Mouse (Mus musculus) forebrain, embryonic 11.5 days (tissue): ENCODE results near the gene Cmya5. TPM values are rescaled to one million over a fixed set of nuclear protein-coding genes. Genes with fewer than 3 reads are reported as not detected.

Source experiments
- ATAC-seq: fragments of 200-750 bp; cut with Nextera tagmentation; replicated peaks from 2 replicates; pipeline ENCODE4 v1.8.0; 2017; ENCODE audit warnings: moderate TSS enrichment; ENCODE audit not compliant: low FRiP score
- DNase-seq: peaks from one replicate; pipeline ENCODE4 v3.0.0-alpha.2; 2017; ENCODE audit warnings: low spot score
- H3K27ac ChIP-seq: fragments of 300-500 bp; sonication (generic); 2 replicates; pipeline ENCODE4 v1.5.1; 2014; ENCODE audit warnings: low read depth, low read length
- H3K27me3 ChIP-seq: fragments of 300-500 bp; sonication (generic); 2 replicates; pipeline ENCODE4 v1.6.1; 2014; ENCODE audit warnings: mild to moderate bottlenecking, low read length, mixed read lengths; ENCODE audit not compliant: control insufficient read depth, insufficient read depth
- H3K36me3 ChIP-seq: fragments of 300-500 bp; sonication (generic); 2 replicates; pipeline ENCODE4 v1.6.1; 2014; ENCODE audit warnings: mild to moderate bottlenecking, low read length, moderate library complexity, mixed read lengths; ENCODE audit not compliant: control insufficient read depth, insufficient read depth
- H3K4me1 ChIP-seq: fragments of 300-500 bp; sonication (generic); replicated peaks from 2 replicates; pipeline ENCODE4 v1.6.1; 2014; ENCODE audit warnings: low read length, mixed read lengths; ENCODE audit not compliant: control insufficient read depth, insufficient read depth
- H3K4me2 ChIP-seq: fragments of 300-500 bp; sonication (generic); 2 replicates; pipeline ENCODE4 v1.6.1; 2014; ENCODE audit warnings: low read depth, mild to moderate bottlenecking, low read length, moderate library complexity, mixed read lengths; ENCODE audit not compliant: severe bottlenecking
- H3K4me3 ChIP-seq: fragments of 300-500 bp; sonication (generic); 2 replicates; pipeline ENCODE4 v1.5.1; 2014; ENCODE audit warnings: low read depth, low read length
- H3K9ac ChIP-seq: fragments of 300-500 bp; sonication (generic); 2 replicates; pipeline ENCODE4 v1.6.1; 2014; ENCODE audit warnings: low read length
- H3K9me3 ChIP-seq: fragments of 300-500 bp; sonication (generic); 2 replicates; pipeline ENCODE4 v1.6.1; 2016; ENCODE audit warnings: low read length, mixed read lengths; ENCODE audit not compliant: control insufficient read depth
- WGBS: fragments of 180-500 bp; shearing (Covaris S2); extraction: QIAGEN DNeasy Blood & Tissue Kit; methylation state at CpG from one replicate; pipeline ENCODE4 v1.1.7; 2014; 5-methylcytosine and 5-hydroxymethylcytosine counted together
- polyA plus RNA-seq: library from polyadenylated mRNA; unstranded; fragments of >200 nt; fragmentation: Nextera tagmentation; extraction: Ambion mirVana; gene quantifications from 2 replicates; pipeline ENCODE4 v1.2.1, GENCODE M21; 2014

Gene Cmya5
- polyA plus RNA-seq, 1 experiment from 2014 or later = 0.13 TPM

DNA sequence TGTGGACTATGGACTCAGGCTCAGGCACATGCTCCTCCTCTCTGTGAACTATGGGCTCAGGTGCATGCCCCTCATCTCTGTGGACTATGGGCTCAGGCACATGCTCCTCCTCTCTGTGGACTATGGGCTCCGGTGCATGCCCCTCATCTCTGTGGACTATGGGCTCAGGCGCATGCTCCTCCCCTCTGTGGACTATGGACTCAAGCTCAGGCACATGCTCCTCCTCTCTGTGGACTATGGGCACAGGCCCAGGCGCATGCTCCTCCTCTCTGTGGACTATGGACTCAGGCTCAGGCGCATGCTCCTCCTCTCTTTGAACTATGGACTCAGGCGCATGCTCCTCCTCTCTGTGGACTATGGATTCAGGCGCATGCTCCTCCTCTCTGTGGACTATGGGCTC is 47.9 kb downstream of the Cmya5 start:
- Histone ChIP-seq H3K9ac (no peak overlapping the region), H3K9me3 (no peaks in the 10 kb centered on the region), H3K4me1 (no peaks in the 10 kb centered on the region), H3K27me3 (no peaks in the 10 kb centered on the region), H3K36me3 (no peaks in the 10 kb centered on the region), H3K4me2 (no peak overlapping the region), H3K27ac (no peak overlapping the region), H3K4me3 (no peak overlapping the region)
- ATAC-seq (no peak), DNase-seq (no peak)
- WGBS = 93% methylated on average over 6 of the region's 6 CpGs

GRCm38 (mm10) chr13:93095097-93095791 is 49.3 kb downstream of the Cmya5 start:
- ATAC-seq (no peak), DNase-seq (no peak)
- Histone ChIP-seq H3K4me2 (no peak overlapping the region), H3K9ac (no peak overlapping the region), H3K36me3 (no peaks in the 10 kb centered on the region), H3K27me3 (no peaks in the 10 kb centered on the region), H3K4me3 (no peak overlapping the region), H3K9me3 (no peaks in the 10 kb centered on the region), H3K4me1 (no peaks in the 10 kb centered on the region), H3K27ac (no peak overlapping the region)
- WGBS = 93% methylated on average over 15 of the region's 15 CpGs

- DNase-seq (no peak), ATAC-seq (no peak)
- no peaks in the 10 kb centered on the region for H3K4me1 ChIP-seq
- no peaks in the 10 kb centered on the region for H3K36me3 ChIP-seq
- WGBS = 94% methylated on average over 10 of the region's 10 CpGs
- H3K9ac ChIP-seq = no peak overlapping the region
- no peak overlapping the region for H3K4me2 ChIP-seq
- no peak overlapping the region for H3K27ac ChIP-seq
- no peaks in the 10 kb centered on the region for H3K27me3 ChIP-seq
- H3K4me3 ChIP-seq = no peak overlapping the region
- H3K9me3 ChIP-seq = no peaks in the 10 kb centered on the region
Observed at GRCm38 (mm10) chr13:93094204-93094935, 50.2 kb downstream of the Cmya5 start.

- Histone ChIP-seq H3K4me3 (no peak overlapping the region), H3K36me3 (no peaks in the 10 kb centered on the region), H3K9ac (no peak overlapping the region), H3K4me2 (no peak overlapping the region), H3K27me3 (no peaks in the 10 kb centered on the region), H3K27ac (no peak overlapping the region), H3K4me1 (no peaks in the 10 kb centered on the region), H3K9me3 (no peaks in the 10 kb centered on the region)
- 85% methylated on average over 5 of the region's 5 CpGs for WGBS
- DNase-seq = no peak
- no peak for ATAC-seq
Observed at GRCm38 (mm10) chr13:93093697-93094096, 50.8 kb downstream of the Cmya5 start.

DNA sequence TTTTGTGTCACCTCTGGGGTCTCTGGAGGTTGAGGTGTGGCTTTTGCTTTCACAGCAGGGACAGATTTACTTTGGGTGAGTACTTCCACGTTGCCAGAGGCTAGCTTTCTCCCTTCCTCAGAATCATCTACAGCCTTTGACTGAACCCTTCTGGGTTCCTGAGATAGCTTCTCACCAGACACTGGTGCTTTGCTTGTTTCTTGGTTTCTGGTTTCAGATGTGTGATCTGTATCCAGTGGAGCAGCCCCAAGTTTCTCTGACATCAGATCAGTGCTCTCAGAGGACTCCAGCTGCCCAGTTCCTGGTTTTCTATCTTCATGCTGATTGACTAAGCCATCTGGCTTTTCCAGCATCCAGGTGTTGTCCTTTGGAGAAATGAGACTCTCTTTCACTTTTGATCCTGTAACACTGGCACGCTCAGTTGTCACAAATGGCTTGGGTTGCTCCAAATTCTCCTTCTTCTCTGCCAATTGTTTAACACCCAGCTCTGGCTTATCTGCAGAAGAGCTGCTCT is 51.6 kb downstream of the Cmya5 start:
- no peaks in the 10 kb centered on the region for H3K4me1 ChIP-seq
- no peak overlapping the region for H3K9ac ChIP-seq
- 72% methylated on average over 2 of the region's 2 CpGs for WGBS
- H3K9me3 ChIP-seq = no peaks in the 10 kb centered on the region
- no peak overlapping the region for H3K4me3 ChIP-seq
- DNase-seq = no peak
- H3K27ac ChIP-seq = no peak overlapping the region
- ATAC-seq = no peak
- no peaks in the 10 kb centered on the region for H3K36me3 ChIP-seq
- H3K4me2 ChIP-seq = no peak overlapping the region
- no peaks in the 10 kb centered on the region for H3K27me3 ChIP-seq

DNA sequence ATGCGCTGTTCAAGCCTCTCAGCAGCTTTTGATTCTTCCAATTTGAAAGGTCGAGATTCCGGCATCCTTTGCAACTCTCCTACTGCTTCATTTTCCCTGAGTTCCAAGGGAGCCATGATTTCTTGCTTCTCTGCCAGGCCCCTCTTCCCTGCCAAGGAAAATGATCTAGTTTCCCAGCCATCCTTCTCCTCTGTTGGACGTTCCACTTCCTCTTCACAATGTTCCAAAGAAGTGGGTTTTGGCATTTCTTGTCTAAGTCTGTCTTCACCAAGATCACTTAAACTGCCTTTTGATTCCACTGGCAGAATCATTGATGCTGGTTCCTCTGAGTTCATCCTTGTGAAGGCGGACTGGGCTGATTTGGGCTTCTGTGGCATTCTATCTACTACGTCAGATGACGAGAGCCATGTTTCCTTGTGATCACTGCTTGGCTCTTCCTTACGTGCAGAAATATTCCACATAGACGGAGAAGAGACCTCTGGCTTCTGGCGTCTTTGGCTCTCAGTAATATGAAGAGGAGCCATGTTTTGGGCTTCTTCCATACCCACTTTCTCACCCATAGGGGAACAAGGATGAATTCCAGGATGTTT is 52.6 kb downstream of the Cmya5 start:
- Histone ChIP-seq H3K9me3 (no peaks in the 10 kb centered on the region), H3K9ac (no peak overlapping the region), H3K4me2 (no peak overlapping the region), H3K27me3 (no peaks in the 10 kb centered on the region), H3K36me3 (no peaks in the 10 kb centered on the region), H3K27ac (no peak overlapping the region), H3K4me3 (no peak overlapping the region), H3K4me1 (no peaks in the 10 kb centered on the region)
- ATAC-seq (no peak), DNase-seq (no peak)
- WGBS = 91% methylated on average over 10 of the region's 10 CpGs

- H3K27me3 ChIP-seq = no peaks in the 10 kb centered on the region
- H3K4me3 ChIP-seq = no peak overlapping the region
Observed at GRCm38 (mm10) chr13:93091176-93091575, 53.3 kb downstream of the Cmya5 start.

DNA sequence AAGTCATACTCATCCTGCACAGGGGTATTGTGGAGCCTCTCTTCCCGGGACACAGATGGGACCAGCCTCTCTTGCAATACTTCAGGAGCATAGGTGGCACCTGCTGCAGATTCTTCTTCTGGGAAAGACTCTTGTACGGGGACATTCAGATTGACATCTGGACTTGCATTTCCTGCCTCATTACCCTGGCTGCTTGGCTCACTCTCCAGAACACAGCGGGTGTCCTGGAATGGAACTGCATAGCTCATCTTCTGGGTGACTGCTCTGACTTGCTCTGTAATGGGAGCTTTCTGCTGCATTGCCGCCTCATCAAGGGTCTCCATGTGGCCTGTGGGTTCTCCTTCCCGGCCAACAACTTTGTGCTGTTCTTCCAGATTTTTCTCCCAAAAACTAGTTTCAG is 55.0 kb downstream of the Cmya5 start:
- H3K4me2 ChIP-seq = no peak overlapping the region
- H3K27ac ChIP-seq = no peak overlapping the region
- WGBS = 84% methylated on average over 5 of the region's 5 CpGs
- no peak overlapping the region for H3K4me3 ChIP-seq
- H3K9ac ChIP-seq = no peak overlapping the region
- no peaks in the 10 kb centered on the region for H3K27me3 ChIP-seq
- DNase-seq (no peak), ATAC-seq (no peak)
- H3K9me3 ChIP-seq = no peaks in the 10 kb centered on the region
- H3K36me3 ChIP-seq = no peaks in the 10 kb centered on the region
- H3K4me1 ChIP-seq = no peaks in the 10 kb centered on the region

More at GRCm38 (mm10) chr13:93091176-93091575, 53.3 kb downstream of the Cmya5 start:
- no peak overlapping the region for H3K4me2 ChIP-seq
- no peaks in the 10 kb centered on the region for H3K4me1 ChIP-seq
- DNase-seq (no peak), ATAC-seq (no peak)
- H3K9ac ChIP-seq = no peak overlapping the region
- 97% methylated on average over 9 of the region's 9 CpGs for WGBS
- H3K27ac ChIP-seq = no peak overlapping the region
- H3K36me3 ChIP-seq = no peaks in the 10 kb centered on the region
- H3K9me3 ChIP-seq = no peaks in the 10 kb centered on the region
